Mouse (Mus musculus): Measurements from ENCODE around the gene Depdc5. TPM values are rescaled to one million over a fixed set of nuclear protein-coding genes. Genes with fewer than 3 reads are reported as not detected.

Depdc5 gene
- polyA plus RNA-seq, 1 experiment from 2014 or later = 32.8 TPM

- Histone ChIP-seq H3K9ac (no peak overlapping the region), H3K36me3 (ENCODE audit: poor library complexity, severe bottlenecking) (peaks cover 79% of the 10 kb centered on the region), H3K4me3 (no peak overlapping the region), H3K27ac (no peak overlapping the region), H3K27me3 (no peaks in the 10 kb centered on the region), H3K4me1 (no peaks in the 10 kb centered on the region), H3K9me3 (replicated peaks) (no peaks in the 10 kb centered on the region), H3K4me2 (no peak overlapping the region)
- WGBS = 91% methylated on average over 4 of the region's 4 CpGs
- ATAC-seq = no peak
Measured at GRCm38 (mm10) chr5:32922906-32923305, 59.4 kb downstream of the Depdc5 start.

DNA sequence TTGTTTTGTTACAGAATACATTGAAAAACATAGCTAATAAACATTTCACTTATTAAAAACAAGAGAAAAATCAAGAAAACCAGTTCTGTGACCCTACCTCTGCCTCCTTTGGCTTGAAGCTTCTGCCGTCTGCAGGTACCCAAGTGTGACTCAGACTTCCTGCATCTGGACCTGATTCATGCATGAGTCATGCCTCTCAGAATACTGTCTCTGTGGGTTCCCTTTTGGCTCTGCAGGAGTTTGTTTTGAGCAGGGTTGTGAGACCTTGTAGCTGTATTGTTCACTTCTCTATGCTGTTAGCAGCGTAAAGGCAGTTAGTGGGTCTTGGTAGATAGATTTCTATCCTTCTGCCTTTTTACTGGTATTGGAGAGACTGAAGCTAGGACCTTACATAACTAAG is 67.3 kb downstream of the Depdc5 start:
- no peak overlapping the region for H3K4me3 ChIP-seq
- no peaks in the 10 kb centered on the region for H3K9me3 ChIP-seq (replicated peaks)
- H3K9ac ChIP-seq = no peak overlapping the region
- peaks cover 80% of the 10 kb centered on the region for H3K36me3 ChIP-seq (ENCODE audit: poor library complexity, severe bottlenecking)
- no peak overlapping the region for H3K4me2 ChIP-seq
- 85% methylated on average over 2 of the region's 2 CpGs for WGBS
- no peak overlapping the region for H3K27ac ChIP-seq
- H3K27me3 ChIP-seq = no peaks in the 10 kb centered on the region
- no peaks in the 10 kb centered on the region for H3K4me1 ChIP-seq
- ATAC-seq = no peak

- WGBS = 62% methylated on average over 2 of the region's 2 CpGs
- Histone ChIP-seq H3K27me3 (no peaks in the 10 kb centered on the region), H3K36me3 (ENCODE audit: poor library complexity, severe bottlenecking) (peaks cover 82% of the 10 kb centered on the region)
Measured at GRCm38 (mm10) chr5:32934654-32935053, 71.2 kb downstream of the Depdc5 start.

GRCm38 (mm10) chr5:32940586-32940985 is 77.1 kb downstream of the Depdc5 start:
- Histone ChIP-seq H3K4me1 (no peaks in the 10 kb centered on the region), H3K9me3 (replicated peaks) (no peaks in the 10 kb centered on the region), H3K9ac (no peak overlapping the region), H3K27me3 (no peaks in the 10 kb centered on the region), H3K4me3 (no peak overlapping the region), H3K36me3 (ENCODE audit: poor library complexity, severe bottlenecking) (peaks cover 93% of the 10 kb centered on the region), H3K27ac (no peak overlapping the region), H3K4me2 (no peak overlapping the region)
- no peak for ATAC-seq
- WGBS = 76% methylated on average over 7 of the region's 7 CpGs

More at GRCm38 (mm10) chr5:32934654-32935053, 71.2 kb downstream of the Depdc5 start:
- H3K4me1 ChIP-seq = no peaks in the 10 kb centered on the region
- H3K9ac ChIP-seq = no peak overlapping the region
- H3K4me3 ChIP-seq = no peak overlapping the region
- no peak for ATAC-seq
- H3K9me3 ChIP-seq (replicated peaks) = no peaks in the 10 kb centered on the region
- no peak overlapping the region for H3K27ac ChIP-seq
- no peak overlapping the region for H3K4me2 ChIP-seq

DNA sequence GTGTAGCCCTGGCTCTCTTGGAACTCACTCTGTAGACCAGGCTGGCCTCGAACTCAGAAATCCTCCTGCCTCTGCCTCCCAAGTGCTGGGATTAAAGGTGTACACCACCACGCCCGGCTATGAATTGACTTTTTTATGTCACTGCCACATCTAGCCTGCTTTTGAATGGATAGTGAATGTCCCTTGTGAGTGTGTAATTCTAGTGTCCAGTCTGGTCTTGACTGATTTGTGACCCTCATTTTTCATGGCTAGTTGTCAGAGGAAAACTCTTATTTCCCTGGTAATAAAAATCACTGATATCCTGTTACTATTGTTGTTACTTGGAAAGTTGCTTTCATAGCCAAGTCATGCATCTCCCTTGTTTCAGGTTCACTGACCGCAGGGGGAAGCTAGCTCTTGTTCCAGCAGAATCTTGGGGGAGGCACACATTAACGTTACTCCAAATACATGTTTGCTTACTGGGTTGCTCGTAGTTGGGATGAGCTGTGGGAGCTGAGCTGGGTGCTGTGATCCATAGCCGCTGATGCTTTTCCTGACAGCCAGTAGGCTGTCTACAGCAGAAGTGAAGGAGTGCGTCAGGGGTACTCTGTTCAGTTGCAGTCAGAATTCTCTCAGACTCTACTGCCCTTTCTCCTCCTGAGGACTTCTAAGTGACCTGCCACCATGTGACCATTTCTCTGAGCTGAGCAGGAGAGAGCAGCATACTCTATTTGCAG is 77.9 kb downstream of the Depdc5 start:
- Histone ChIP-seq H3K9ac (no peak overlapping the region), H3K9me3 (replicated peaks) (no peaks in the 10 kb centered on the region), H3K27ac (no peak overlapping the region), H3K4me3 (no peak overlapping the region), H3K4me2 (no peak overlapping the region), H3K27me3 (no peaks in the 10 kb centered on the region), H3K4me1 (no peaks in the 10 kb centered on the region), H3K36me3 (ENCODE audit: poor library complexity, severe bottlenecking) (peaks cover 89% of the 10 kb centered on the region)
- ATAC-seq = no peak
- WGBS = 97% methylated on average over 8 of the region's 8 CpGs

DNA sequence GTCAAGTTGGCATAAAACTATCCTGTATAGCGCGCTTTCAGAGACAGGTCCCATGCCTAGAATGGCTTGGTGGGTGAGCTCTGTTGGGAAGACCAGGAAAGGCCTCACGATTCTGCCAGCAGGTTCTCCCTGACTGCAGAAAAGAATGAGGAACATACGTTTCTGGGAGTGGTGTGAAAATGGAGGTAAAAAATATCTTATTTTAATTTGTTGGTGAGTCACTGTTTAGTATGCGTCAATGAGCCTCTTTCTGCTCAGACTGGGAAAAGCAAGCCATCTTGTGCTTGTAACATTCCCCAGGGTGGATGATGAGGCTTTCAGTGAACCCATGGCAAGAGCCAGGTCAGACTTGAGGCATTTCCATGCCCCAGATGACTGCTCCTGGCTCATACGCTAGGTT is 86.6 kb downstream of the Depdc5 start:
- Histone ChIP-seq H3K4me1 (no peaks in the 10 kb centered on the region), H3K9ac (no peak overlapping the region), H3K9me3 (replicated peaks) (no peaks in the 10 kb centered on the region), H3K4me3 (no peak overlapping the region), H3K4me2 (no peak overlapping the region), H3K36me3 (ENCODE audit: poor library complexity, severe bottlenecking) (peaks cover 68% of the 10 kb centered on the region), H3K27ac (no peak overlapping the region), H3K27me3 (no peaks in the 10 kb centered on the region)
- no peak for ATAC-seq
- WGBS = 96% methylated on average over 6 of the region's 6 CpGs

DNA sequence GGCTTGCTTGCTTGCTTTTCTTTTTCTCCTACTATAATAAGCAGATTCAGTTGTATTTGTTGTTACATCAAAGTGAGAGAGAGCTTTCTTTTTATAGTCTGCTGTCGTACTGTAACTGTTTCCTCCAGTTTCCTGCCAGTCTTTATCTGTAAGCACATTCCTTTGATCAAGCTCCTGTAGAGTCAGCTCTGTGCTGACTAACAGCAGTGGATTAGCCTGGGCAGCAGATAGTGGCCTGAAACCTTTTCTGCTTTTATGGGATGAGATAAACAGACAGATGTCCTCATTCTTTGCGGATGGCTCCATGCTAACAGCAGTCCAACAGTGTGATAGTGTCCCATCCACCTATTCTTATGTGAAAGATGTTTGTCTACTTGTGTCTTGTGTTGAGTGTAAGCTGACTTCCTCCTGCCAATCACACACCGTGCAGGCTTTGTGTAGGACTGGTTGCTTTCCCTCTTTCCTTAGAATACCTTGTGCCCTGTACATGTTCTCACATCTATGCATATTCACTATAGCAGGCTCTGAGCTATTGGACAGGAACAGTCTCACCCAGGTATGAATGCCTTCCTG is 87.3 kb downstream of the Depdc5 start:
- H3K36me3 ChIP-seq (ENCODE audit: poor library complexity, severe bottlenecking) = peaks cover 69% of the 10 kb centered on the region
- no peaks in the 10 kb centered on the region for H3K9me3 ChIP-seq (replicated peaks)
- no peak overlapping the region for H3K9ac ChIP-seq
- WGBS = 92% methylated on average over 3 of the region's 3 CpGs
- H3K27ac ChIP-seq = no peak overlapping the region
- no peak overlapping the region for H3K4me3 ChIP-seq
- H3K27me3 ChIP-seq = no peaks in the 10 kb centered on the region
- no peak for ATAC-seq
- H3K4me1 ChIP-seq = no peaks in the 10 kb centered on the region
- no peak overlapping the region for H3K4me2 ChIP-seq

DNA sequence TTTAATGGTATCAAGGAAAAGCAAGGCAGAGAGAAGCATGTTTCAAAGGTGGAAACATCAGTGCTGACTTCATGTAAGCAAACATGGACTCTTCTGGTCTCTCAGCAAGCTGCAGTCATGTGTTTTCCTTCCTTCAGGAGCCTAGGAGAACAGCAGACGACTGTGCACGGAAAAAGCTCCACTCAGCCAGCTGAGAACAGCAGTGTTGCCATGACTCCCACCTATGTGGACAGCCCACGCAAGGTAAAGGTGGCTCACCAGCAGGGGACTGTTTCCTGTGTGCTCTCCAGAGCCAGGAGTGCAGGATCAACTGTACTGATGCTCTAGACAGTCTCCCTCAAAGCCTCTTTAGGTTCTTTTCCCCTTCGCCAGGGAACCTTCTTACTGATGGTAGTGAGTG is 92.2 kb downstream of the Depdc5 start:
- Histone ChIP-seq H3K4me3 (no peak overlapping the region), H3K4me2 (no peak overlapping the region), H3K36me3 (ENCODE audit: poor library complexity, severe bottlenecking) (peaks cover 63% of the 10 kb centered on the region), H3K4me1 (no peaks in the 10 kb centered on the region), H3K9me3 (replicated peaks) (no peaks in the 10 kb centered on the region), H3K27ac (no peak overlapping the region), H3K9ac (no peak overlapping the region), H3K27me3 (no peaks in the 10 kb centered on the region)
- 94% methylated on average over 4 of the region's 4 CpGs for WGBS
- ATAC-seq = no peak

DNA sequence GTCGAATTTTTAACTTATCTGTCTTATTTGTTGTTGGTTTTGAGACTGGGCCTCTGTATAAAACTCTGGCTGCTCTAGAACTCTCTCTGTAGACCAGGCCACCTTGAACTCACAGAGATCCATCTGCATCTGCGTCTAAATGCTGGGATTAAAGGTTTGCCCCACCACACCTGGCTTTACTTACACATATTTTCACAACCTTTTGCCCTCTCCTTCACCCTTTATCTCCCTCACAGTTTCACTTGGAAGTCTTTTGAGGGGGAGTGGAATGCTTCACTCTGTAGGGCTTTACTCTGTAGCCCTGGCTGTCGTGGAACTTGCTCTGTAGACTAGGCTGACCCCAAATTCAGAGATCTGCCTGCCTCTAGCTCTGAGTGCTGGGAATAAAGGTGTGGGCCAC is 98.1 kb downstream of the Depdc5 start:
- ATAC-seq = no peak
- Histone ChIP-seq H3K27me3 (no peaks in the 10 kb centered on the region), H3K4me2 (no peak overlapping the region), H3K36me3 (ENCODE audit: poor library complexity, severe bottlenecking) (peaks cover 63% of the 10 kb centered on the region), H3K9me3 (replicated peaks) (no peaks in the 10 kb centered on the region), H3K27ac (no peak overlapping the region), H3K4me3 (no peak overlapping the region), H3K9ac (no peak overlapping the region), H3K4me1 (no peaks in the 10 kb centered on the region)
- 86% methylated on average over 3 of the region's 3 CpGs for WGBS

DNA sequence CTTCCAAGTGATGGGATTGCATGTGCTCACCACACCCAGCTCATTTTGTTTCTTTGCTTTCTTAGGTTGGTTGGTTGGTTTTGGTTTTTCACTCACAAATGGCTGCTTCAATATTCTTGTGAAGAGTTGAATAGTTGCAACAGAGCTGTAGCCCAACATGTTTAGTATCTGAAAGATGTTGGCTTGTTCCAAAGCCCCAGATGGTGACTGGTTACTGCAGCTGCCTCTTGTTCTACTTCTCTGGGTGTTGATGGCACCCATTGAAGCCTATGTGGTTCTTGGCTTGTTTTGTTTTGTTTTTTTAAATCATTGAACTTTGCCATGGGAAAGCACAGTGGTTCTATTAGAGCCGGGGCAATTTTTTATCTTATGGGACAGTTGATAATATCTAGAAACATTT is 99.1 kb downstream of the Depdc5 start:
- no peak overlapping the region for H3K4me3 ChIP-seq
- no peaks in the 10 kb centered on the region for H3K4me1 ChIP-seq
- H3K36me3 ChIP-seq (ENCODE audit: poor library complexity, severe bottlenecking) = peaks cover 66% of the 10 kb centered on the region
- no peaks in the 10 kb centered on the region for H3K9me3 ChIP-seq (replicated peaks)
- no peak overlapping the region for H3K27ac ChIP-seq
- no peaks in the 10 kb centered on the region for H3K27me3 ChIP-seq
- no peak overlapping the region for H3K9ac ChIP-seq
- no peak for ATAC-seq
- WGBS = 98% methylated on average over 1 of the region's 1 CpGs
- H3K4me2 ChIP-seq = no peak overlapping the region

GRCm38 (mm10) chr5:32976541-32976940 is 113.0 kb downstream of the Depdc5 start:
- Histone ChIP-seq H3K27me3 (no peaks in the 10 kb centered on the region), H3K4me1 (no peaks in the 10 kb centered on the region), H3K9ac (no peak overlapping the region), H3K4me2 (no peak overlapping the region), H3K4me3 (no peak overlapping the region), H3K9me3 (replicated peaks) (no peaks in the 10 kb centered on the region), H3K36me3 (ENCODE audit: poor library complexity, severe bottlenecking) (peaks cover 63% of the 10 kb centered on the region), H3K27ac (no peak overlapping the region)
- 84% methylated on average over 4 of the region's 4 CpGs for WGBS
- ATAC-seq = no peak

DNA sequence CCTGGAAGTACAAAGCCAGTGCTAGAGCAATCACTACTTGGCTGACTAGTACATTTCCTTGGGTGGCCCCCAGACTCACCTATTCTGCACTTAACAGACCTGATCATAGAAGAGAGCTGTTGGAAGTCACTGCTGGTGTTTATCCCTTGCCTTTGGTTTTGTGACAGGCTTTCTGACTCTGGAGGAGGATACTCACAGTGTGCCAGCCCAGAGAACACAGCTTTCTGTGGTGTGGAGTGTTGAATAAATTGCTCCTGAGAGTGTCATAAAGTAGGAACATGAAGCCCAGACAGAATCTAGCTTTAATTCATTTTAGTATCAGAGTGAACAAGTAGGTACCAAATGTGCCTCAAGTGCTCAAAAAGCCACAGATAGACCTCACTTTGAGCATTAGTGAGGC is 113.7 kb downstream of the Depdc5 start:
- Histone ChIP-seq H3K4me1 (no peaks in the 10 kb centered on the region), H3K4me3 (no peak overlapping the region), H3K36me3 (ENCODE audit: poor library complexity, severe bottlenecking) (peaks cover 69% of the 10 kb centered on the region), H3K9me3 (replicated peaks) (no peaks in the 10 kb centered on the region), H3K27ac (no peak overlapping the region), H3K9ac (no peak overlapping the region), H3K27me3 (no peaks in the 10 kb centered on the region), H3K4me2 (no peak overlapping the region)
- ATAC-seq = no peak

DNA sequence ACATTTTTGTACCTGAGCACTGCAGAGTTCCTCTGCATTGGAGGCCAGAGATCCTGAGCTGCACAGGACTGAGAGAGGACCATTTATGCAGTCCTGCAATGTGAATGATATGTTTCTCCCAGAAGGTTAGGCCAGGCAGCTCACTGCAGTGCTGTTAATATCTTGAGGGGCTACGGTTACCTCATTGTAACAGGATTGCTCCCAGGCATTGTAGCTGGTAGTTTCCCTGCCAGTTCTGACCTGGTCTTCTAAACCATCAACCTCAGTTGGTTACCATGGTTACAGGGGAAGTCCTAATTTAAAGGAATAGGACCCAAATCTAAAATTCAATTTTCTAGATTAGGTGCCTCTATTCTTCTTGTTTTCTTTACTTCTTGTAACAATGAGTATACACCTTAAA is 121.9 kb downstream of the Depdc5 start:
- no peaks in the 10 kb centered on the region for H3K9me3 ChIP-seq (replicated peaks)
- no peak for ATAC-seq
- H3K9ac ChIP-seq = no peak overlapping the region
- no peaks in the 10 kb centered on the region for H3K27me3 ChIP-seq
- WGBS = 64% methylated on average over 1 of the region's 1 CpGs
- H3K4me2 ChIP-seq = no peak overlapping the region
- no peaks in the 10 kb centered on the region for H3K4me1 ChIP-seq
- H3K27ac ChIP-seq = no peak overlapping the region
- no peak overlapping the region for H3K4me3 ChIP-seq
- peaks cover 71% of the 10 kb centered on the region for H3K36me3 ChIP-seq (ENCODE audit: poor library complexity, severe bottlenecking)

Measured in forebrain, embryonic 13.5 days (tissue).